Mouse (Mus musculus) thymus, adult 2 months (tissue): Measurements from ENCODE around the gene Lrp1. TPM values are rescaled to one million over a fixed set of nuclear protein-coding genes. Genes with fewer than 3 reads are reported as not detected.

Experiments used
- DNase-seq: peaks from one replicate; pipeline ENCODE4 v3.0.0; 2021
- H3K27ac ChIP-seq: fragments of 200-500 bp; 2 replicates; pipeline ENCODE4 v1.5.1; 2012; ENCODE audit warnings: low read length, control low read depth; ENCODE audit not compliant: control insufficient read depth, insufficient read depth
- H3K27me3 ChIP-seq: fragments of 200-500 bp; 2 replicates; pipeline ENCODE4 v1.6.1; 2012; ENCODE audit warnings: mild to moderate bottlenecking, low read length, moderate library complexity, mixed read lengths; ENCODE audit not compliant: control insufficient read depth, insufficient read depth
- H3K36me3 ChIP-seq: fragments of 200-500 bp; 2 replicates; pipeline ENCODE4 v1.6.1; 2012; ENCODE audit warnings: mild to moderate bottlenecking, low read length, moderate library complexity; ENCODE audit not compliant: control insufficient read depth, insufficient read depth
- H3K4me1 ChIP-seq: fragments of 200-500 bp; replicated peaks from 2 replicates; pipeline ENCODE4 v1.6.1; 2012; ENCODE audit warnings: low read length; ENCODE audit not compliant: control insufficient read depth, insufficient read depth
- H3K4me3 ChIP-seq: fragments of 200-500 bp; 2 replicates; pipeline ENCODE4 v1.5.1; 2012; ENCODE audit warnings: mild to moderate bottlenecking, low read length, control low read depth, moderate library complexity; ENCODE audit not compliant: control insufficient read depth, insufficient read depth
- CTCF ChIP-seq: fragments of 200-500 bp; IDR thresholded peaks from 2 replicates; pipeline ENCODE4 v1.5.1; 2012; ENCODE audit warnings: mild to moderate bottlenecking, control low read depth, low read length, moderate library complexity, borderline replicate concordance; ENCODE audit not compliant: control insufficient read depth, poor library complexity, insufficient read depth; ENCODE audit errors: extremely low read depth
- POLR2A ChIP-seq: fragments of 200-500 bp; IDR thresholded peaks from 2 replicates; pipeline ENCODE4 v1.6.1; 2012; ENCODE audit warnings: mild to moderate bottlenecking, low read length, control low read depth, moderate library complexity; ENCODE audit not compliant: control insufficient read depth, poor library complexity, insufficient read depth; ENCODE audit errors: extremely low read depth
- WGBS: fragments of 180-500 bp; shearing (Covaris S2); methylation state at CpG from one replicate; pipeline ENCODE4 v1.1.7; 2018; 5-methylcytosine and 5-hydroxymethylcytosine counted together
- polyA plus RNA-seq: library from polyadenylated mRNA; depleted of rRNA; stranded (reverse); fragments of >200 nt; gene quantifications from 2 replicates; pipeline ENCODE4 v1.2.3, GENCODE M21; 2012; rRNA removed

Lrp1 gene
- polyA plus RNA-seq, result 35.3 and 40.3 TPM in 2 replicates

GRCm38 (mm10) chr10:127620406-127621190 lies at the start of gene Lrp1:
Lrp1 (minus strand) TSS chr10:127621148.
- 22% methylated on average over 30 of the region's 32 CpGs for WGBS
- TF ChIP-seq CTCF (no peak), POLR2A (no peak)
- H3K27me3 ChIP-seq, result no peaks in the 10 kb centered on the region
- peaks cover 12% of the 10 kb centered on the region for H3K4me1 ChIP-seq
- H3K27ac ChIP-seq, result no peak within 1 kb of the TSS
- peak; percentile 27 for DNase-seq
- peak within 1 kb of the TSS; percentile 48 for H3K4me3 ChIP-seq
- H3K36me3 ChIP-seq, result no peaks in the 10 kb centered on the region

- Histone ChIP-seq H3K4me1 (peaks cover 41% of the 10 kb centered on the region), H3K36me3 (no peaks in the 10 kb centered on the region), H3K4me3 (no peak overlapping the region), H3K27ac (no peak overlapping the region), H3K27me3 (no peaks in the 10 kb centered on the region)
- WGBS, result 25% methylated on average over 2 of the region's 2 CpGs
- no peak for DNase-seq
- TF ChIP-seq CTCF (no peak), POLR2A (no peak)
These were observed 49.2 kb upstream of the Lrp1 start for GRCm38 (mm10) chr10:127670185-127670584.

- Histone ChIP-seq H3K27me3 (no peaks in the 10 kb centered on the region), H3K27ac (peak overlapping the region; percentile 91), H3K4me3 (peak overlapping the region; percentile 21; the same call in 1 of the 2 replicates), H3K36me3 (no peaks in the 10 kb centered on the region), H3K4me1 (peaks cover 45% of the 10 kb centered on the region)
- WGBS, result 37% methylated on average over 7 of the region's 7 CpGs
- no peak for DNase-seq
- TF ChIP-seq CTCF, result no peak
These were observed 48.2 kb upstream of the Lrp1 start for GRCm38 (mm10) chr10:127669170-127669569.

GRCm38 (mm10) chr10:127668093-127669050 lies 47.4 kb upstream of the Lrp1 start, which contains the start of gene Nab2:
Nab2 (minus strand) TSS chr10:127668568.
- H3K27me3 ChIP-seq, result no peaks in the 10 kb centered on the region
- no peaks in the 10 kb centered on the region for H3K36me3 ChIP-seq
- peak within 1 kb of the TSS; percentile 91 for H3K27ac ChIP-seq
- 2% methylated on average over 40 of the region's 40 CpGs for WGBS
- peak within 1 kb of the TSS; percentile 61 for H3K4me3 ChIP-seq
- peaks cover 51% of the 10 kb centered on the region for H3K4me1 ChIP-seq
- TF ChIP-seq POLR2A, result no peak
- TF ChIP-seq CTCF, result no peak
- peak; percentile 83 for DNase-seq

GRCm38 (mm10) chr10:127667269-127668092 lies 46.5 kb upstream of the Lrp1 start:
- H3K4me3 ChIP-seq, result peak overlapping the region; percentile 61
- H3K4me1 ChIP-seq, result peaks cover 60% of the 10 kb centered on the region
- DNase-seq, result peak; percentile 67
- H3K36me3 ChIP-seq, result no peaks in the 10 kb centered on the region
- no peak for TF ChIP-seq CTCF
- TF ChIP-seq POLR2A, result no peak
- peak overlapping the region; percentile 80 for H3K27ac ChIP-seq
- 4% methylated on average over 35 of the region's 35 CpGs for WGBS
- H3K27me3 ChIP-seq, result no peaks in the 10 kb centered on the region
